26 mouse cellular contexts compared by ENCODE assay signal in the genomic region with DNA sequence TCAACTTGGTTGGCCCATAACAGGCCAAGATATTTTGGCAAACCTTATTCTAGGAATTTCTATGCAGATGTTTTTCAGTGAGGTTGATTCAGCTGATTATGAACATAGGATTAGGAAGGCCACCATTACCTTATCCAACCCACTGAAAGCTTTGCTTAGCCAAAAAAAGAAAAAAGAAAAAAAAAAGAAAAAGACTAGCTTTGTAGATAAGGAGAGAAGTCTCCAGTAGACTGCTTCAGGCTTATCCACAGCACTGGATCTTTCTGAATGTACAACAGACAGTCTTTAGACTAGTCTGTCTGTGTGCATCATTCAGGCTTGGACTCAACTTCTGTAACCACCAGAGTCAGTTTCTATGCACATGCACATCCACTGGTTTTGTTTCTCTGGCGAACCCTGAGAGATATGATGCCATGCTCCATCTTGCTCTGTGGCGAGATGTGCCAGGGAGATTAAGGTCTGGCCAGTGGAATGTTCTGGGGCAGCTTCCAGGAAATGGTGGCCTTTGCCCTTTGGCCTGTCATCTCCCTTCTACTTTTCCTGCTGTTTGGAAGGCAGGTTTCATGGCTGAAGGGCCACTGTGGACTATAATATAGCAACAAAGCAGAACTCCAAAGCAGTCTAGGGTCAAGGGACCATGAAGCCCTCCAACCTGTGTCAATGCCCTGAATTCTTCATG. TPM values are rescaled to one million over a fixed set of nuclear protein-coding genes. Genes with fewer than 3 reads are reported as not detected.
DNase-seq lines count a peak whose midpoint lies in the region; ATAC-seq and TF ChIP-seq lines count a peak whose summit lies in the region.
"Had no signal": no experiment of that assay in that cellular context is flagged by ENCODE, and none has a peak within 500 bp of the region (broad histone marks: within the 10 kb centered on the region; RNA-seq: fewer than 3 reads in every experiment).

No protein-coding gene starts in this region.

- H3K9ac ChIP-seq in liver, postnatal 0 days (replicated peaks) = no peak overlapping the region
- no peak overlapping the region for H3K9ac ChIP-seq in liver, embryonic 11.5 days (ENCODE audit: low read depth, low read length)
- H3K9ac ChIP-seq: embryonic facial prominence, embryonic 12.5 days; liver, embryonic 14.5 days; lung, embryonic 15.5 days; neural tube, embryonic 13.5 days; stomach, embryonic 15.5 days had no signal

- no peak overlapping the region for H3K4me2 ChIP-seq in liver, postnatal 0 days (ENCODE audit: low read depth, low read length)
- no peak overlapping the region for H3K4me2 ChIP-seq in liver, embryonic 11.5 days
- H3K4me2 ChIP-seq: embryonic facial prominence, embryonic 12.5 days; lung, embryonic 15.5 days; neural tube, embryonic 13.5 days; stomach, embryonic 15.5 days had no signal

- H3K27me3 ChIP-seq in kidney, adult 2 months (replicated peaks; ENCODE audit: control insufficient read depth, insufficient read depth, low read length) = no peaks in the 10 kb centered on the region
- no peaks in the 10 kb centered on the region for H3K27me3 ChIP-seq in liver, postnatal 0 days (ENCODE audit: insufficient read depth, low read length)
- H3K27me3 ChIP-seq in liver, embryonic 11.5 days (replicated peaks; ENCODE audit: control insufficient read depth, insufficient read depth, low read length) = no peaks in the 10 kb centered on the region
- peaks cover 85% of the 10 kb centered on the region for H3K27me3 ChIP-seq in midbrain, embryonic 10.5 days (ENCODE audit: low read depth, poor library complexity, severe bottlenecking)
- H3K27me3 ChIP-seq: embryonic facial prominence, embryonic 12.5 days; lung, embryonic 15.5 days; neural tube, embryonic 13.5 days; stomach, embryonic 15.5 days had no signal

- no peaks in the 10 kb centered on the region for H3K36me3 ChIP-seq in kidney, adult 2 months (ENCODE audit: control insufficient read depth, insufficient read depth, low read length)
- no peaks in the 10 kb centered on the region for H3K36me3 ChIP-seq in liver, postnatal 0 days (replicated peaks; ENCODE audit: insufficient read depth, low read length)
- no peaks in the 10 kb centered on the region for H3K36me3 ChIP-seq in liver, embryonic 11.5 days (ENCODE audit: control insufficient read depth, insufficient read depth, low read length)
- no peaks in the 10 kb centered on the region for H3K36me3 ChIP-seq in midbrain, embryonic 10.5 days
- H3K36me3 ChIP-seq: embryonic facial prominence, embryonic 12.5 days; hindbrain, embryonic 10.5 days; lung, embryonic 15.5 days; neural tube, embryonic 13.5 days; stomach, embryonic 15.5 days had no signal

- no peak for TF ChIP-seq CTCF in kidney, adult 2 months (conservative IDR thresholded peaks at IDR 0.05; ENCODE audit: insufficient read depth, insufficient read length, low read depth, low read length)
- TF ChIP-seq CTCF in liver, postnatal 0 days (IDR thresholded peaks at IDR 0.05; ENCODE audit: low read depth) = no peak

- no peaks in the 10 kb centered on the region for H3K4me1 ChIP-seq in kidney, adult 2 months (ENCODE audit: control insufficient read depth, insufficient read depth, low read length)
- peaks cover 25% of the 10 kb centered on the region for H3K4me1 ChIP-seq in liver, postnatal 0 days (ENCODE audit: insufficient read depth)
- peaks cover 6% of the 10 kb centered on the region for H3K4me1 ChIP-seq in liver, embryonic 11.5 days (replicated peaks; ENCODE audit: control insufficient read depth, insufficient read depth, low read length)
- peaks cover 15% of the 10 kb centered on the region for H3K4me1 ChIP-seq in midbrain, embryonic 10.5 days
- H3K4me1 ChIP-seq: embryonic facial prominence, embryonic 12.5 days; stomach, embryonic 15.5 days had no signal

- no peak for ATAC-seq in liver, postnatal 0 days
- no peak for ATAC-seq in liver, embryonic 11.5 days (replicated peaks; ENCODE audit: low FRiP score)
- ATAC-seq: activated CD4-positive, CD25-positive, alpha-beta regulatory T cell, adult 4 months; hindbrain, postnatal 0 days; intestine, embryonic 16.5 days; midbrain, embryonic 16.5 days had no signal

- no peak for TF ChIP-seq POLR2A in kidney, adult 2 months (IDR thresholded peaks at IDR 0.05; ENCODE audit: low read depth, low read length)

- H3K4me3 ChIP-seq in kidney, adult 2 months (ENCODE audit: insufficient read depth, low read depth, low read length) = no peak overlapping the region
- H3K4me3 ChIP-seq in liver, postnatal 0 days (ENCODE audit: low read depth, low read length) = no peak overlapping the region
- no peak overlapping the region for H3K4me3 ChIP-seq in liver, embryonic 11.5 days (ENCODE audit: low read depth, low read length)
- no peak overlapping the region for H3K4me3 ChIP-seq in midbrain, embryonic 10.5 days
- H3K4me3 ChIP-seq: embryonic facial prominence, embryonic 12.5 days; hindbrain, embryonic 10.5 days; layer of hippocampus, adult 2 months; lung, embryonic 15.5 days; megakaryocyte, embryonic 14.5 days; myocyte; neural tube, embryonic 13.5 days; stomach, embryonic 15.5 days had no signal

- no peak overlapping the region for H3K27ac ChIP-seq in kidney, adult 2 months (ENCODE audit: insufficient read depth, low read depth, low read length)
- 0 out of 2 replicates have a peak overlapping the region, but pooled peaks have one; percentile 44 for H3K27ac ChIP-seq in liver, postnatal 0 days (ENCODE audit: low read depth)
- no peak overlapping the region for H3K27ac ChIP-seq in liver, embryonic 11.5 days (ENCODE audit: low read depth, low read length)
- H3K27ac ChIP-seq in midbrain, embryonic 10.5 days (replicated peaks) = no peak overlapping the region
- H3K27ac ChIP-seq: embryonic facial prominence, embryonic 12.5 days; hindbrain, embryonic 10.5 days; hindbrain, postnatal 0 days; layer of hippocampus, adult 2 months; liver, embryonic 14.5 days; lung, embryonic 15.5 days; neural tube, embryonic 13.5 days; stomach, embryonic 15.5 days had no signal

- 49% methylated on average over 2 of the region's 2 CpGs for WGBS in kidney, adult 2 months
- WGBS in liver, postnatal 0 days (ENCODE audit: insufficient replicate concordance) = 58% methylated on average over 2 of the region's 2 CpGs
- WGBS in liver, embryonic 11.5 days = 73% methylated on average over 2 of the region's 2 CpGs
- WGBS in midbrain, embryonic 10.5 days = 84% methylated on average over 2 of the region's 2 CpGs

- TF ChIP-seq EP300 in liver, postnatal 0 days (IDR thresholded peaks at IDR 0.05; ENCODE audit: low read depth) = no peak

- DNase-seq in kidney, adult 2 months = peak; percentile 86
- DNase-seq in kidney, postnatal 4 days = no peak
- DNase-seq in liver, postnatal 0 days = no peak
- DNase-seq in liver, embryonic 11.5 days (ENCODE audit: low spot score) = no peak
- peak; percentile 56 for DNase-seq in gastrocnemius, postnatal 10 days
- no peak for DNase-seq in midbrain, embryonic 10.5 days (ENCODE audit: low spot score)
- no peak for DNase-seq in right cerebral cortex, postnatal 14 days
- DNase-seq: adrenal gland, postnatal 10 days; cerebellum, adult 18-20 months; cerebellum, postnatal 25 days; lung, postnatal 36 days; retina, postnatal 1 day; thymus, postnatal 25 days had no signal

- H3K9me3 ChIP-seq in liver, postnatal 0 days (ENCODE audit: low read length) = no peaks in the 10 kb centered on the region
- no peaks in the 10 kb centered on the region for H3K9me3 ChIP-seq in liver, embryonic 11.5 days (ENCODE audit: control insufficient read depth, low read length)
- H3K9me3 ChIP-seq in midbrain, embryonic 10.5 days (replicated peaks) = no peaks in the 10 kb centered on the region
- H3K9me3 ChIP-seq: embryonic facial prominence, embryonic 12.5 days; neural tube, embryonic 13.5 days; stomach, embryonic 15.5 days had no signal

RNA-seq across cellular contexts. Expression of gene Hopx, which starts 17.7 kb away (rescaled TPM):
- 14.2 and 18.4 TPM in 2 replicates for polyA plus RNA-seq in kidney, adult 2 months (2012; rRNA removed)
- polyA plus RNA-seq in liver, postnatal 0 days (2015; fragmentation: Nextera tagmentation; extraction: Ambion mirVana) = 0.78 and 0.95 TPM in 2 replicates
- 0.15 TPM in 1 of 2 replicates, not detected in the other for polyA plus RNA-seq in liver, embryonic 11.5 days (2014; fragmentation: Nextera tagmentation; extraction: Ambion mirVana)
- total RNA-seq in gastrocnemius, postnatal 10 days (2021) = 10 to 100 TPM; 11.2 to 13.9 TPM
- 0.14 TPM in 1 of 2 replicates, not detected in the other for polyA plus RNA-seq in midbrain, embryonic 10.5 days (2016; fragmentation: Nextera tagmentation; extraction: Ambion mirVana)

Comparison
In these comparisons a context has a peak if more than half of its experiments do, and no peak if none do; other contexts are left out.
1. DNase-seq: peak in kidney, adult 2 months (single experiment) and gastrocnemius, postnatal 10 days (single experiment); none in kidney, postnatal 4 days (0 of 2), liver, postnatal 0 days (single experiment), liver, embryonic 11.5 days (single experiment), midbrain, embryonic 10.5 days (single experiment) and right cerebral cortex, postnatal 14 days (single experiment).